Mouse (Mus musculus) embryo, embryonic 9.5 days (tissue): ENCODE results near the gene Esyt1.
"Not testable (repeated sequence)": the region's sequence is repeated elsewhere in the genome, so short reads cannot be mapped to it uniquely, and the experiment has no call there.

ENCODE experiments used
- DNase-seq: peaks from one replicate; pipeline ENCODE4 v3.0.0-alpha.2; 2017; ENCODE audit errors: extremely low spot score

Gene Esyt1

GRCm38 (mm10) chr10:128504641-128505370 is 20.9 kb downstream of the Esyt1 start:
- DNase-seq: no peak

GRCm38 (mm10) chr10:128504012-128504411 is 21.7 kb downstream of the Esyt1 start:
- DNase-seq: no peak

- DNase-seq: no peak
These were observed 22.1 kb downstream of the Esyt1 start for GRCm38 (mm10) chr10:128503532-128503931.

GRCm38 (mm10) chr10:128502341-128502740 is 23.3 kb downstream of the Esyt1 start:
- no peak for DNase-seq

- DNase-seq: peak; percentile 61
These were observed 26.5 kb downstream of the Esyt1 start for GRCm38 (mm10) chr10:128499116-128499671.

- peak; percentile 94 for DNase-seq
These were observed 27.1 kb downstream of the Esyt1 start, which contains the start of gene Myl6b for GRCm38 (mm10) chr10:128498590-128498989. TSS of gene Myl6b (minus strand) at chr10:128498685.

- DNase-seq: no peak
These were observed 28.4 kb downstream of the Esyt1 start for GRCm38 (mm10) chr10:128497134-128497737.

- no peak for DNase-seq
These were observed 29.1 kb downstream of the Esyt1 start for GRCm38 (mm10) chr10:128496509-128497077.

GRCm38 (mm10) chr10:128495903-128496302 is 29.8 kb downstream of the Esyt1 start:
- no peak for DNase-seq

GRCm38 (mm10) chr10:128495270-128495669 is 30.4 kb downstream of the Esyt1 start:
- DNase-seq: no peak

GRCm38 (mm10) chr10:128494667-128495245 is 30.9 kb downstream of the Esyt1 start:
- no peak for DNase-seq

GRCm38 (mm10) chr10:128493695-128494666 is 31.7 kb downstream of the Esyt1 start, which contains the start of gene Myl6:
TSS of gene Myl6 (minus strand) at chr10:128494145.
- peak; percentile 97 for DNase-seq

- DNase-seq: no peak
These were observed 32.4 kb downstream of the Esyt1 start for GRCm38 (mm10) chr10:128493319-128493694.

- DNase-seq: peak; percentile 61
These were observed 32.9 kb downstream of the Esyt1 start for GRCm38 (mm10) chr10:128492633-128493311.

GRCm38 (mm10) chr10:128492051-128492450 is 33.6 kb downstream of the Esyt1 start:
- DNase-seq: not testable (repeated sequence)

- no peak for DNase-seq
These were observed 34.2 kb downstream of the Esyt1 start for GRCm38 (mm10) chr10:128491495-128491894.

- no peak for DNase-seq
These were observed 34.8 kb downstream of the Esyt1 start for GRCm38 (mm10) chr10:128490912-128491311.

GRCm38 (mm10) chr10:128490232-128490631 is 35.4 kb downstream of the Esyt1 start:
- DNase-seq: no peak

GRCm38 (mm10) chr10:128489785-128490184 is 35.9 kb downstream of the Esyt1 start:
- no peak for DNase-seq

GRCm38 (mm10) chr10:128489380-128489779 is 36.3 kb downstream of the Esyt1 start:
- no peak for DNase-seq
